Mouse (Mus musculus) layer of hippocampus, adult 18-20 months (tissue): ENCODE measurements around the gene Map6d1. TPM values are rescaled to one million over a fixed set of nuclear protein-coding genes. Genes with fewer than 3 reads are reported as not detected.

Experiments used
- DNase-seq, 2 experiments: peaks; one replicate each; pipeline ENCODE4 v3.0.0; 2022; ENCODE audit warnings: low spot score in 2 of 2
- long read RNA-seq: library from polyadenylated mRNA; stranded (forward); transcript quantifications from one replicate; pipeline ENCODE4 v2.0.0, GENCODE M21; 2021
- total RNA-seq, 2 experiments: library from RNA; stranded (reverse); gene quantifications; 2 replicates each; pipeline ENCODE4 v1.2.3; 2021

The Map6d1 gene
- 10 to 100 TPM; 35.3 to 36.3 TPM for total RNA-seq
- long read RNA-seq, transcript Map6d1-201 (3 exons, 3,280 nt) = major isoform, 88 of 92 reads
- long read RNA-seq, partial matches to known transcripts = 0 of 92 reads
- long read RNA-seq, other reads (novel, unspliced or antisense) = 4 of 92 reads

- DNase-seq = peak in 1 of 2 experiments; percentile 69
These were observed at the start of gene Map6d1 for GRCm38 (mm10) chr16:20240468-20241414. Gene Map6d1 (minus strand): TSS chr16:20241358.

GRCm38 (mm10) chr16:20280238-20280637 lies 39.1 kb upstream of the Map6d1 start:
- DNase-seq = peak in 1 of 2 experiments; percentile 19

GRCm38 (mm10) chr16:20279395-20279794 lies 38.2 kb upstream of the Map6d1 start:
- DNase-seq = no peak

- DNase-seq = no peak
These were observed 31.8 kb upstream of the Map6d1 start for GRCm38 (mm10) chr16:20272994-20273393.

- no peak for DNase-seq
These were observed 30.2 kb upstream of the Map6d1 start for GRCm38 (mm10) chr16:20271339-20271738.

- no peak for DNase-seq
These were observed 23.9 kb upstream of the Map6d1 start for GRCm38 (mm10) chr16:20265089-20265488.

- no peak for DNase-seq
These were observed 16.8 kb upstream of the Map6d1 start for GRCm38 (mm10) chr16:20257926-20258325.

- DNase-seq = no peak
These were observed 7.5 kb upstream of the Map6d1 start for GRCm38 (mm10) chr16:20248442-20249174.

- DNase-seq = no peak
These were observed 5.9 kb upstream of the Map6d1 start for GRCm38 (mm10) chr16:20247103-20247502.

GRCm38 (mm10) chr16:20238646-20239045 lies 2.5 kb downstream of the Map6d1 start:
- DNase-seq = no peak

GRCm38 (mm10) chr16:20237426-20237825 lies 3.7 kb downstream of the Map6d1 start:
- peak in 1 of 2 experiments; percentile 64 for DNase-seq

GRCm38 (mm10) chr16:20234406-20234805 lies 6.8 kb downstream of the Map6d1 start:
- peak in 1 of 2 experiments; percentile 43 for DNase-seq

GRCm38 (mm10) chr16:20228167-20228566 lies 13.0 kb downstream of the Map6d1 start:
- no peak for DNase-seq

GRCm38 (mm10) chr16:20227504-20227903 lies 13.7 kb downstream of the Map6d1 start:
- no peak for DNase-seq

- DNase-seq = no peak
These were observed 14.5 kb downstream of the Map6d1 start for GRCm38 (mm10) chr16:20226676-20227075.

- DNase-seq = no peak
These were observed 18.4 kb downstream of the Map6d1 start for GRCm38 (mm10) chr16:20222726-20223125.

GRCm38 (mm10) chr16:20213591-20214226 lies 27.4 kb downstream of the Map6d1 start:
- peak in 1 of 2 experiments; percentile 72 for DNase-seq

GRCm38 (mm10) chr16:20199501-20200201 lies 41.5 kb downstream of the Map6d1 start:
- no peak for DNase-seq

- DNase-seq = no peak
These were observed 44.2 kb downstream of the Map6d1 start for GRCm38 (mm10) chr16:20196962-20197361.

- DNase-seq = peak in 1 of 2 experiments; percentile 20
These were observed 45.6 kb downstream of the Map6d1 start for GRCm38 (mm10) chr16:20195546-20195945.

- DNase-seq = no peak
These were observed 49.1 kb downstream of the Map6d1 start for GRCm38 (mm10) chr16:20192043-20192442.
